Mouse (Mus musculus) gastrocnemius, postnatal 25 days (tissue): Measurements from ENCODE around the gene Acaa1a. TPM values are rescaled to one million over a fixed set of nuclear protein-coding genes. Genes with fewer than 3 reads are reported as not detected.

Source experiments
- DNase-seq: peaks from one replicate; pipeline ENCODE4 v3.0.0; 2022
- total RNA-seq, 2 experiments: library from RNA; stranded (reverse); gene quantifications; 1 replicate in 1 of 2; 2 replicates in 1 of 2; pipeline ENCODE4 v1.2.3; 2021

Gene Acaa1a
- total RNA-seq, 2 experiments from 2014 or later = 38.3 to 40.9 TPM

GRCm38 (mm10) chr9:119388956-119389355 is 49.5 kb downstream of the Acaa1a start:
- DNase-seq = no peak

GRCm38 (mm10) chr9:119390214-119390613 is 50.7 kb downstream of the Acaa1a start:
- no peak for DNase-seq

- no peak for DNase-seq
Measured at GRCm38 (mm10) chr9:119394808-119395207, 55.3 kb downstream of the Acaa1a start.

Other genes with a start within 250 kb of the Acaa1a start
- 1 to 10 TPM; 8.5 to 8.6 TPM for gene Plcd1, start 246.2 kb upstream of the Acaa1a start, total RNA-seq
- under 1 TPM in 1 of 2 experiments, not detected in 1; 0.05 TPM for gene Dlec1, start 237.2 kb upstream of the Acaa1a start, total RNA-seq
- gene Acaa1b, start 182.6 kb upstream of the Acaa1a start, total RNA-seq = 1 to 10 TPM in 1 of 2 experiments, under 1 TPM in 1; 0.49 to 2.6 TPM
- gene Gm47289, start 180.5 kb upstream of the Acaa1a start, total RNA-seq = not detected
- gene Slc22a13, start 130.6 kb upstream of the Acaa1a start, total RNA-seq = not detected
- 10 to 100 TPM; 42.5 to 43.1 TPM for gene Oxsr1, start 17.2 kb upstream of the Acaa1a start, total RNA-seq
- gene Myd88, start 1.7 kb downstream of the Acaa1a start, total RNA-seq = 1 to 10 TPM; 4.3 to 5.0 TPM
- under 1 TPM; 0.08 to 0.48 TPM for gene Xylb, start 17.7 kb downstream of the Acaa1a start, total RNA-seq
- not detected for gene Slc22a14, start 25.9 kb downstream of the Acaa1a start, total RNA-seq
- 10 to 100 TPM in 1 of 2 experiments, 1 to 10 TPM in 1; 9.4 to 11.9 TPM for gene Acvr2b, start 62.4 kb downstream of the Acaa1a start, total RNA-seq
- gene Exog, start 105.3 kb downstream of the Acaa1a start, total RNA-seq = 1 to 10 TPM; 1.4 to 1.7 TPM
- gene Scn5a, start 239.3 kb downstream of the Acaa1a start, total RNA-seq = under 1 TPM; 0.10 to 0.24 TPM